Mouse (Mus musculus) kidney, postnatal 10 days (tissue): Measurements from ENCODE around the gene Bmper.

Experiments used
- DNase-seq: peaks from one replicate; pipeline ENCODE4 v3.0.0; 2021; ENCODE audit warnings: mixed read lengths

Gene Bmper

GRCm38 (mm10) chr9:23377831-23378730 is 155.2 kb downstream of the Bmper start:
- no peak for DNase-seq

DNA sequence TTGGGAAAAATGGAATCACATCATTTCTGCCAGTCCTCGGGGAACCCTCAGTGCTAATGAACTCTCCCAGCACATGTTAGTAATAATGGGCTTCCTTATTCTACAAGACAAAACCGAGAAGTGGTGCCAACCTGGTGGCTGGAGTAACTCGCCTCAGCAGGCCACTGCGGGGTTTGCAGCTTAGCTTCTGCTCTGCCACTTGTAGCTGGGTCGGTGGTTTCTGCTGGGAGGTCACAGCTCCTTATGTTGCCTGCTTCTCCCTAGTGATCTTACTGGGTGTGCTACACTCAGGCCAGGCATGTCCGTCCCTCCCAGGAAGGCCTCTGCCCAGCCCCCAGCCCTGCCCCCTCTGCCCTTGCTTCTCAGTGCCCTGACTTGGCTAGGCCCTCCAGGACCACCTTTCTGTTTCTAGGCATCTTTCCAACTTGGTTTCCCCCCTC is 155.9 kb downstream of the Bmper start:
- peak; percentile 11 for DNase-seq

DNA sequence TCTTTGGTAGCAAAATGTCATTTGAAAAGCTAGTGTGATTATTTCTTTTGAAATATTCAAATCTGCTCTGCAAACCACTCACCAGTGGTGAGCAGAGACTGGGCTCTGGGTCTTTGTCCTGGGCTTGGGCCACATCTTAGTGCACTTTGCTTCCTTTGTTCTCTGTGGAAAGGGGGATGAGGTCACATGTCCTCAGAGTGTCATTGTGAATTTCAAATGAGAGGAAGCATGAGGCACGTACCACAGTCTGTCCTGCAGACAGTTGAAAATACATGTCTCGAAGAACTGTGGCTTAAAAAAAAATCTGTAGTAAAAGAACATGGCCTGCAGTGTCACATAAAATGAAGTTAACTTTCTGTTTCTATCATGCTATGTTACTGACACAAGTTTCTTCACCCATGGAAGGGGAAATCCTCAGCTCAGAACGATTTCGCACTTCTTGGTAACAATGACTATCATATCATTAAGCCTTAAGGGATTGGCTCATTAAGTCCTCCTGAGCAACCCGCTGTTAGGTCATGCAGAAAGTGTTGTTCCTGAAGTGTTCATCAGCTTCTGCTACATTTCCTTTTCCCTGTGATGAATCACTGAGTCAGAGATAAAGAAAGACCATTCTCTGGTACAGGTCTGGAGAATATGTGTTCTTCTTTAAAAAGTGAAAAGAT is 157.4 kb downstream of the Bmper start:
- DNase-seq, result no peak

DNA sequence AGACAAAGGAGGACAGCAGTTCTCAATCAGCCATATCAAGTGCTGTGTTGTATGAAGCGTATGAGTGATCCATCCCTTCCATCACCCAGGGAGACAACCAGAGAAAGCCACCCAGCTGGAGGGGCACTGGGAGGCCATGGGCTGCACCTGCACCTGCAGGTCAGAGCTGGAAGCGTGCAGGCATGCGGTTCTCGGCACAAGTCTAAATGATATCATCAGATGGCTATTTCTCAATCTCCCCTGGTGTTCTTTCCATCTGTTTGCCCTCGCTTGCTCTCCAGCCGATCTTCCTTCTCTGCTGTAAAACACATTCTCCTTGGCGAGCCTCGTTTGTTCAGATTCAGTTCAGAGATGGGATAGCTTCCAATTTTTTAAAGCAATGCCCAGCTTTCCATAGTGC is 160.4 kb downstream of the Bmper start:
- DNase-seq, result no peak

GRCm38 (mm10) chr9:23383837-23384236 is 161.0 kb downstream of the Bmper start:
- no peak for DNase-seq

DNA sequence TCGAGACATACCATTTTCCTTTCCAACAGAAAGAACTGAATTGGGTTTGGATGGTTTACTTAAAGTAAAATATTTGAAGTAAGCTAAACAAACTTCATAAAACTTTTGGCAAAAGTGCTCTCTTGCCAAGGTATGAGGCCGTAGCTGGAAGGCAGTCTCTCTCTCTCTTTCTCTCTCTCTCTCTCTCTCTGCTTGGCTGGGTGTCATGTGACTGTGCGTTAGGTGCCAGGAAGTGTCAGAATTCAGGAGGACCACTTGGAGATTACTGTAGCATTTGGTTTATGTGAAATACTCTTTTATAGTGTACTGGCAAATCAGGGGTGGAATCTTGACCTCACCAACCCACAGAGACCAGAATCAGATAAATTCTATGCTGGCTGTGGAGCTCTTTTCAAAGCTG is 162.0 kb downstream of the Bmper start:
- no peak for DNase-seq

DNA sequence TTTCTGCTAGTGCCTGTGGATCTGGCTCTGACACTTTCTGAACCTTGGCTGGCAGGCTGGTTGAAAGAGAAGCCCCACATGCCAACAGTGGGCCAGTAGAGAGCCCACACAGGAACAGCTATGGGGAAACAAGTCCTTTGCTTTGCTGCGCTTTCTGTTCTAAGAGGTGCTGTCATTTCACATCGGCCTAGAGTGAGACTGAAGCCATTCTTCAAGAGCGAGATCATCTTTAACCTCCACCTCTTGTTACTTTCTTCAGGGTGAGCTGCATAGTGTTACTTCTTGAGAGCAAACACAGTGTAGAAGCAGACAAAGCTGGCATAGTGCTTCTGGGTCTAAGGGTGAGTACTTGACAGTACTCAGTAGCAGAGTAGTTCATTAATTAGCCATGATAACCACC is 163.3 kb downstream of the Bmper start:
- DNase-seq, result no peak

DNA sequence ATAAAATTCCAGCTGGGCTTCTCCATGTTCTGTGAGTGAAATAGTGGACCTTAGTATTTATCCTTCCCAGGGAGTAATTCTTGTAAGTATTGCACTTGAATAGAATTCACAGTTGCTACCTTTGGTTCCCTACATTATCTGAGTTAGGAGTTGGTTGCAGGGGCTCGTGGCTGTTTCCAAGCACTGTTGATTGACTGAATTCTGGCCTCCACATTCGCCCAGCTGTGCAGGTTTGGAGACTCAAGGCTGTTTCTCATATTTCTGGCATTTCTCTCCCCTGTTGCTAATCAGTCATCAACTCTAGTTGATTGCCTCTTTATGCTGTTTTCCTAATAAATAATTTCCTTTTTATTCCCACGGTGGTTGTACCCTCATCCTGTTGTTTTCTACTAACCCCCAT is 167.2 kb downstream of the Bmper start:
- no peak for DNase-seq

DNA sequence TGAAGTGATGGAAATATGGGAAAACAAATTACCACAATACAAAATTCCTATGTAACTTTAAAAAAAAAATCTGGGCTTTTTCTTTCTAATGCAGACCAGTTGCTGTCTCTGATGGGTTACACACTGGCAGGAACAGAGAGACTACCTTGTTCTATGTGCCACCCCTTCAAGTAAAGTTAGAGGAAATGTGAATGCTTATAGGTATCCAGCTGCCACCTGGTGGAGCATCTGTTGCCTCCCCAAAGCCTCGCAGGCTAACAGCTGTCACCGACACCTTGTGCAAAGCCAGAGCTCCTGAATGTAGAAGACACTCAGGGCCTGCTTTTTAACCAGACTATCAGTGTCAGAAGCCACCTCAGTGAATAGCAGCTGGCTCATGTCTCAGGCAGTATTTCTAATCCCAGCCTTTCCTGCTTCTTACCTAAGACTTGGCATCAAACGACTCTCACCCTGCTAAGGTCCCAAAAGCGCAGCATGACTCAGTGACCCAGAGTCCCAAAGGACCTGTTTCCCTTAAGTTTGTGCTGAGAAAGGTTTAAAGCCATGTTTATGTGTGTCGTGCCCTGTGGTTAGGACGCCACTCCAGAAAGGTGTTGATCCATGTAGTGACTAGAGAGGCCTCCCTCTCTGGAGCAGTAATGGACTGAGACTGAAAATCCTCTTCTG is 171.9 kb downstream of the Bmper start:
- no peak for DNase-seq

DNA sequence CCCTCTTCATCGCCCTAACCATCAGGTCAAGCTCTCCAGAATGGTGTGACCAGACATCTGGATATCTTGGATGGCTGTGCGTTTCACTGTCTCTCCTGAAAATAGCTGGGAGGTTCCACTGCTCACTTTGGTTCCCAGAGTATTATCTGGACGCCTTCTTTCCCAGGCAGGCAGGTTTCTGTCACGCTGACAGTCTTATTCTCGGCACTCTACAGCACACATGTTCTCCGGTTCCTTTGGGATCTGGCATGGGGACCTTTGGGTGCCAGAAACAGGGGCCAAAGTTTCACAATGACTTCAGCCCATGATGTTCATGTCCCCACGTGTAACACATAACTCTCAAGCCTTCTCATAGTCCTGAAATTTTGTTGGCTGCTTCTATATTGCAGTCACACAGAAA is 173.3 kb downstream of the Bmper start:
- no peak for DNase-seq

GRCm38 (mm10) chr9:23397876-23398275 is 175.0 kb downstream of the Bmper start:
- DNase-seq, result no peak

GRCm38 (mm10) chr9:23399638-23400284 is 176.9 kb downstream of the Bmper start:
- no peak for DNase-seq

DNA sequence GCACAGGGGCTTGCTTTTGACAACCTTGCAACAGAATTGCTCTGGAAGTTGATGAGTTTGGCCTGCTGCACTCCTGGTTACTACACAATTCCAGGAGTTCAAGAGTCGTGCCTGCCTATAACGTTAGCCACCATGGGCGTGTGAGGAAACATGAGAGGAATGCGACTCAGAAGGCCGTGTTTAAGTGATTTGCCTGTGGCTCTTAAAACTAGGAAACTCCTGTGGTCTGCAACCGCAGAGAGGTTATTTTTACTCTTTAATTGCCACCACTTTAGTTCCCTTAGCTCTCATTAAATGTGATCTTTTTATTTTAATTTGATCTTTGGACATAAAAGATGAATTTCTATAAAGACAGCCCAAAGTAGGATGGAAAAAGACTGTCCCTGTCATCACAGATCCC is 184.5 kb downstream of the Bmper start:
- no peak for DNase-seq

DNA sequence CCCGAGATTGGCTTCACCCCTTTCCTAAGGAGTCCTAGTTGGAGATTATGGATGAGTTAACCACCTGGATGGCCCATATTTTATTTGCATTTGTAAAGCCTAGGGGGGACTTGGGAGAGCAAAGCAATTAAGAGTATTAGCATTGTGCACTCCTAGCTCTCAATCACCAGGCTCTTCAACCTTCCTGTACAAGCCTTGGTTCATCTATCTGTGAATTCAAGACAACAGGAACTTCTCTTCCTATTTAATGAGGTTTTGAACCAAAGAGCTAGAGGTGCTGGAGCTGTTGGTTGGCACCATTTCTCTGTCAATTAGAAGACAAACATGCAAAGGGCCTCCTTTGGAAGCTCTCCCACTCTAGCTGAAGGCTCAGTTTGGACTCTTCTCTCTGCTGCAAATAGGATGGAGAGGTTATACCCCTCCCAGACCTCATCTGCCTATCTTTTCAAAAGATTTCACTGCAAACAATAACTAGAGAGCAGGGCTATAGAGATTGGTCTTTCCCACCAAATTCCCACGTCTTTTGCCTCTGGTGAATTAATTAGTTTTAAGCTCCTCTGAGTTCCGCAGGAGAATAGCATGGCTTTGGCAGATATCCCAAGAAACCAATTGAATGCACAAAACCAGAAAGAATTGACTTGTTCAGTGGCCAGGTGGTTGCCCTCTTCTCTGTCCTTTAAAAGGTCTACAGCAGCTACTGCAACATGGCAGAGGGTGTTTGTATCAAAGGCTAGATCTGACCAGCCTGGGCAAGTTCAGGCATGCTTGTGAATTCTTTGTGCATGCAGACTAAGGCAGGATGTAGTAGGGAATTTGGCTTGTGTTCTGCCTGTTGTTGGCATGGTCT is 185.3 kb downstream of the Bmper start:
- no peak for DNase-seq

DNA sequence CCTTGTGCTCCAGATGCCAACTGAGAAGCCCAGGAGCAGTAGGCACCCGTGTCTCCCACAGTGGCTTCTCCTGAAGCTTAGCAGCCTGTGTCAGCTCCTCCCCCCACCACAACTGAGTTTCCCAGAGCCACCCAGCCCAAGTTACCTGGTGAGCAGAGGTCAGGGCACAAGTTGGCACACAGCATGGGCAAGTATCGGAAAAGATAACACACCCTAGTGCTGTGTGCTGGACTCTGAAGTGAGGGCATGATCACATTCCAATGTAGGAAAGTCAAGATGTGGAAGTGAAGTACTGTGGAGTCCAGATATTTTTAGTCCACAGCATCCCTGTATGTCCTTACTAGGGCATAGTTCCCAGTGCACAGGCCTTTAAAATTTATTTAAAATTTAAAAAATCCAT is 187.7 kb downstream of the Bmper start:
- no peak for DNase-seq

DNA sequence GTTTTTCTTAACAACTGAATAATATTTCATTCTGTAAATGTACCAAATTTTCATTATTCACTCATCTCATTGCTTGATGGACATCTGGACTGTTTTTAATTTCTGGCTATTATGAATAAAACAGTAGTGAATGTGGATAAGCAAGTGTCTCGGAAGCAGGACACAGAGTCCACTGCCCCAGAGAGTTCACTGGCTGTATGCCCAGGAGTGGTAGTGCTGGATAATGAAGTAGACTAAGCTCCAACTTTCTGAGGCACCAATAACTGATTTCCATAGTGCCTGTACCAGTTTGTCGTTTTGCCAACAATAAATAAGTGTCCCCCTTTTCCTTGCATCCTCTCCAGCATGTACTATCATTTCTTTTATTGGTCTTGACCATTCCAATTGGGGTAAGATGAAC is 190.1 kb downstream of the Bmper start:
- peak; percentile 35 for DNase-seq

DNA sequence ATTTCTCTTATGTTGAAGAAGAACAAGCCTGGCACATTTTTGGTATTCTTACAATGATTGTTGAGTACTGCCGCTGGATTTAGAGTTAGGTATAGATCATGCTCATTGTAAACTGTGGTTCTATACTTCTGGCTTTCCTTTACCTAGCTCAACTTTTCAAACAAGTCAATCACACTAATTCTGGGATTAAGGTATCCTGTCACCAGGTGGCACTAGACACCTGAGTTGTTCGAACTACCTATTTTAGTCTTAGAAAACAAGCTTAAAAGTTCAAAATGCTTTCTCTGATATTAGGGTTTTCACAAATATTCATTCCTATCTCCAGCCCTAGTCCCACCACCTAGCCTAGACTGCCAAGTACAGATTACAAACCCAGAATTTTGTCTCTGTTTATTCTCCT is 196.2 kb downstream of the Bmper start:
- no peak for DNase-seq

GRCm38 (mm10) chr9:23423748-23424147 is 200.9 kb downstream of the Bmper start:
- no peak for DNase-seq

GRCm38 (mm10) chr9:23432631-23433030 is 209.8 kb downstream of the Bmper start:
- no peak for DNase-seq

DNA sequence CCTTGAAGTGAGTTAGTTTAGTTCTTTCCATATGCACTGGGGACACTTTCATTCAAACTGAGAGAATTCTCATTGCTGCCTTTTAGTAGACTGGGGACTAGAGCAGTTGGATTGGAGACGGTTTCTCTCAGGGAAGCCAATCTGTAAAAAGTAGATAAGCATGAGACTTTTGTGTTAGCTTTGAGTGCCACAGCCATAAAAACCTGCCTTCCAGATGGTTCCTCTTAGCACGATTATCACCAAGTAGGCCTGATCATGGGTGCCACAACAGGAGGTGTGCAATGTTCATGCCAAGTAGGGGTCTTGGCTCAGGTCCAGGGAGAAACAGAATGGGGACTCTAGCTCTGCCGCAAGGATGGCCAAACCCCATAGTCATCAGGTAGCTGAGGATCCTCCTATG is 210.4 kb downstream of the Bmper start:
- DNase-seq, result no peak

DNA sequence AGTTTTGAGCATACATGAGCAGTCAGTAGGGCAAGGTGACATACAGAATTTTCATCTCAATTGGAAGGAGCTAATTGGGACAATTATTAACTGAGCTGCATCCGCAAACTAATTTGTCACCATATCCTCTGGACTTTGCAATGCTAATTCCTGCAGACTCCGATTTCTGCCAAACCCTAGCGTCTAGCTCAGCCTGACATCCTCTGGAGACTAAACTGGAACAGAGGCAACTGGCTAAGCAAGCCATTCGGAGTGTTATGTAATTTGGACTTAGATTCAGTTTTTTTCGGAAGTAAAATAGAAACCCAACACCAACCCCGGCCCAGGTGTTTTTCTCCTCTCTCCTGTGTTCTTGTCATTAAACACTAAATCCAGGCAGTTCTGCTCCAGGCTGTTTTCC is 213.9 kb downstream of the Bmper start:
- DNase-seq, result peak; percentile 27

DNA sequence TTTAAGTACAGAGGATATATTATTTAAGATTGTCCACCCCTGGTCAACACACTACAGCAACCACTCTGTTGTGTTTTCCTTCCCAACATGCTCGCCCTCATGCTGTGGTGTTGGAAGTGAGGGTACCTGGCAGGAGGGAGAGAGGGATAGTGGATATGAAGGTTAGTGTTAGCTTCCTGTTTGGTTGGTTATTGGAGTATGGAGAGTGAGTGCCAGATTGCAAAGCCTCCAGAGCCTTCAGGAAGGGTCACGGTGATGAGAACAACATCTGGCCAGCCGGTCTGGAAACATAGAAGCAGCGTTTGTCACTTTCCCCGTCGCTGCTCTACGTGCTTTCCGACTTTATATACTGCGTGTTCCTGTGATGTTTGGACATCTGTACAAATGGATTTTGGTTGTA is 215.8 kb downstream of the Bmper start:
- DNase-seq, result no peak
